7 mouse cellular contexts compared by ENCODE assay signal in genomic region chr4:81744629-81745509, GRCm38 (mm10).
DNase-seq lines count a peak whose midpoint lies in the region; ATAC-seq and TF ChIP-seq lines count a peak whose summit lies in the region.

No protein-coding gene starts in this region.

- H3K4me2 ChIP-seq in heart, embryonic 12.5 days, result 0 out of 2 replicates have a peak overlapping the region, but pooled peaks have one; percentile 18
- H3K4me2 ChIP-seq in kidney, embryonic 16.5 days (replicated peaks; ENCODE audit: low read depth, low read length), result peak overlapping the region; percentile 39

- no peak for DNase-seq in ES-E14 (ENCODE audit: low read depth, low spot score)
- peak; percentile 89 for DNase-seq in brain, embryonic 14.5 days (ENCODE audit: low read depth)
- peak; percentile 84 for DNase-seq in mesoderm, embryonic 11.5 days (ENCODE audit: low read depth, low spot score)
- no peak for DNase-seq in c-Kit-positive CD71-positive TER-119-positive erythroid progenitor cells, embryonic 14.5 days (ENCODE audit: low spot score)
- no peak for DNase-seq in thymus, postnatal 25 days

- TF ChIP-seq POLR2A in brain, embryonic 14.5 days (IDR thresholded peaks at IDR 0.05; ENCODE audit: borderline replicate concordance, extremely low read depth, insufficient read depth, insufficient read length, poor library complexity, severe bottlenecking), result no peak

- WGBS in heart, embryonic 12.5 days, result 36% methylated on average over 18 of the region's 18 CpGs
- 16% methylated on average over 18 of the region's 18 CpGs for WGBS in kidney, embryonic 16.5 days

- H3K4me3 ChIP-seq in ES-E14 (ENCODE audit: insufficient read depth in 1 of 2, low read depth in 1 of 2, low read length in 2 of 2, poor library complexity in 1 of 2, severe bottlenecking in 1 of 2), result no peak overlapping the region
- H3K4me3 ChIP-seq in heart, embryonic 12.5 days, result no peak overlapping the region
- peak overlapping the region; percentile 7; the same call in 1 of the 2 replicates for H3K4me3 ChIP-seq in kidney, embryonic 16.5 days (ENCODE audit: low read length)

- H3K4me1 ChIP-seq in ES-E14 (ENCODE audit: control insufficient read depth in 2 of 2, insufficient read depth in 2 of 2, low read length in 2 of 2, poor library complexity in 1 of 2), result no peaks in the 10 kb centered on the region
- peaks cover 20% of the 10 kb centered on the region for H3K4me1 ChIP-seq in heart, embryonic 12.5 days (replicated peaks)
- peaks cover 20% of the 10 kb centered on the region for H3K4me1 ChIP-seq in kidney, embryonic 16.5 days (ENCODE audit: insufficient read depth, low read length)

- H3K27ac ChIP-seq in ES-E14 (ENCODE audit: insufficient read depth, low read depth, low read length, poor library complexity, severe bottlenecking), result no peak overlapping the region
- peak overlapping the region; percentile 78 for H3K27ac ChIP-seq in heart, embryonic 12.5 days (ENCODE audit: poor library complexity, severe bottlenecking)
- H3K27ac ChIP-seq in kidney, embryonic 16.5 days (ENCODE audit: low read length), result peak overlapping the region; percentile 76

- no peaks in the 10 kb centered on the region for H3K36me3 ChIP-seq in ES-E14 (ENCODE audit: control insufficient read depth, insufficient read depth, low read length, poor library complexity, severe bottlenecking)
- no peaks in the 10 kb centered on the region for H3K36me3 ChIP-seq in heart, embryonic 12.5 days
- H3K36me3 ChIP-seq in kidney, embryonic 16.5 days (ENCODE audit: insufficient read depth, low read length), result no peaks in the 10 kb centered on the region

- in situ Hi-C loops in ES-E14 (cut with MboI; ENCODE audit: low sequenced_read_pairs in 2 of 2, unreplicated experiment in 2 of 2), result no loop called here

- H3K9me3 ChIP-seq in ES-E14 (ENCODE audit: control insufficient read depth, insufficient read depth, low read depth, low read length), result no peaks in the 10 kb centered on the region
- no peaks in the 10 kb centered on the region for H3K9me3 ChIP-seq in heart, embryonic 12.5 days (replicated peaks)
- H3K9me3 ChIP-seq in kidney, embryonic 16.5 days (ENCODE audit: low read length), result no peaks in the 10 kb centered on the region

- no peaks in the 10 kb centered on the region for H3K27me3 ChIP-seq in heart, embryonic 12.5 days (replicated peaks)
- no peaks in the 10 kb centered on the region for H3K27me3 ChIP-seq in kidney, embryonic 16.5 days (ENCODE audit: insufficient read depth, low read length)

- peak; percentile 66 for ATAC-seq in heart, embryonic 12.5 days (ENCODE audit: insufficient number of reproducible peaks, low FRiP score)
- peak; percentile 96 for ATAC-seq in kidney, embryonic 16.5 days (ENCODE audit: low FRiP score, low TSS enrichment)

- H3K9ac ChIP-seq in ES-E14 (ENCODE audit: insufficient read depth, low read depth, low read length, poor library complexity, severe bottlenecking), result no peak overlapping the region
- H3K9ac ChIP-seq in heart, embryonic 12.5 days, result no peak overlapping the region
- H3K9ac ChIP-seq in kidney, embryonic 16.5 days (replicated peaks; ENCODE audit: low read length), result no peak overlapping the region

- TF ChIP-seq CTCF in brain, embryonic 14.5 days (IDR thresholded peaks at IDR 0.05; ENCODE audit: borderline replicate concordance, extremely low read depth, insufficient read depth, insufficient read length), result no peak

TF ChIP-seq in ES-E14, 5 proteins besides CTCF, POLR2A, EP300 and RAD21:
- peak; percentile 84 for TF ChIP-seq MAFK (IDR thresholded peaks at IDR 0.05; ENCODE audit: insufficient read depth, low read depth, low read length)
- TF ChIP-seq HCFC1 (IDR thresholded peaks at IDR 0.05; ENCODE audit: borderline replicate concordance, insufficient read depth, low read length), result no peak

Comparison
In these comparisons a context has a peak if more than half of its experiments do, and no peak if none do; other contexts are left out.
1. DNase-seq: peak in brain, embryonic 14.5 days (single experiment) and mesoderm, embryonic 11.5 days (single experiment); none in ES-E14 (single experiment), c-Kit-positive CD71-positive TER-119-positive erythroid progenitor cells, embryonic 14.5 days (single experiment) and thymus, postnatal 25 days (single experiment).